Mouse (Mus musculus) limb, embryonic 12.5 days (tissue): ENCODE measurements around the gene Ubqln3. TPM values are rescaled to one million over a fixed set of nuclear protein-coding genes. Genes with fewer than 3 reads are reported as not detected.

Experiments
- ATAC-seq: fragments of 200-750 bp; cut with Nextera tagmentation; 2 replicates; pipeline ENCODE4 v1.8.0; 2017; ENCODE audit warnings: low read depth, moderate TSS enrichment; ENCODE audit not compliant: insufficient number of reproducible peaks, insufficient read depth, low FRiP score, low TSS enrichment
- H3K27ac ChIP-seq: fragments of 300-500 bp; sonication (generic); 2 replicates; pipeline ENCODE4 v1.5.1; 2016; ENCODE audit warnings: mild to moderate bottlenecking, moderate library complexity
- H3K27me3 ChIP-seq: fragments of 300-500 bp; sonication (generic); 2 replicates; pipeline ENCODE4 v1.6.1; 2016; ENCODE audit warnings: mild to moderate bottlenecking, moderate library complexity
- H3K36me3 ChIP-seq: fragments of 300-500 bp; sonication (generic); 2 replicates; pipeline ENCODE4 v1.6.1; 2016; ENCODE audit warnings: mild to moderate bottlenecking, moderate library complexity
- H3K4me1 ChIP-seq: fragments of 300-500 bp; sonication (generic); replicated peaks from 2 replicates; pipeline ENCODE4 v1.6.1; 2016
- H3K4me2 ChIP-seq: fragments of 300-500 bp; sonication (generic); 2 replicates; pipeline ENCODE4 v1.6.1; 2016; ENCODE audit warnings: mild to moderate bottlenecking, moderate library complexity
- H3K4me3 ChIP-seq: fragments of 300-500 bp; sonication (generic); replicated peaks from 2 replicates; pipeline ENCODE4 v1.5.1; 2016; ENCODE audit warnings: mild to moderate bottlenecking
- H3K9ac ChIP-seq: fragments of 300-500 bp; sonication (generic); replicated peaks from 2 replicates; pipeline ENCODE4 v1.6.1; 2016; ENCODE audit warnings: mild to moderate bottlenecking, moderate library complexity
- H3K9me3 ChIP-seq: fragments of 300-500 bp; sonication (generic); 2 replicates; pipeline ENCODE4 v1.6.1; 2016; ENCODE audit warnings: mild to moderate bottlenecking, moderate library complexity
- WGBS: fragments of 180-500 bp; shearing (Covaris S2); methylation state at CpG from one replicate; pipeline ENCODE4 v1.1.7; 2016; 5-methylcytosine and 5-hydroxymethylcytosine counted together
- polyA plus RNA-seq: library from polyadenylated mRNA; unstranded; fragments of >200 nt; fragmentation: Nextera tagmentation; extraction: Ambion mirVana; gene quantifications from 2 replicates; pipeline ENCODE4 v1.2.1, GENCODE M21; 2016

Ubqln3 gene
- not detected in 2 replicates for polyA plus RNA-seq

DNA sequence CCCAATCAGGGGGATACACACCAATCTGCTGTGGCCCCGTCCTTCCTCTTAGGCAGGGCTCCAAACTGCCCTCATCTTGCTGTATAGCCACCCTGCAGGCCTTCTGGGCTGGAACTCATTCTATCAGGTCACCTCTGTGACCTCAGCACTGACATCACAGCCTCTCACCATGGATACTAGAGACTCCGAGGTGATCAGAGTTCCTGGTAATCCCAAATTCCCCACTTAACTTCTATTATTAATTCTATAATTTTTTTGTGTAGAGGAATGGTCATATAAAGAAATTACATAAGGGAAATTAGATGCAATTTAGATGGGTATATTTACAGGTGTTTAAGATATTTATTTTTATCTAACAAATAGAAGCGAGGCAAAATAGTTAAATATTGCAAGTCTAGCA is at the start of gene Ubqln3:
Gene Ubqln3, minus strand, starts transcription at position 101 of the 400 bp plus-strand sequence.
- Histone ChIP-seq H3K4me3 (no peak within 1 kb of the TSS), H3K9me3 (peaks cover 6% of the 10 kb centered on the region; the same call in 1 of the 2 replicates), H3K36me3 (no peaks in the 10 kb centered on the region), H3K9ac (no peak within 1 kb of the TSS), H3K27ac (no peak within 1 kb of the TSS), H3K4me2 (no peak within 1 kb of the TSS), H3K4me1 (no peaks in the 10 kb centered on the region), H3K27me3 (no peaks in the 10 kb centered on the region)
- ATAC-seq = no peak
- 68% methylated on average over 3 of the region's 3 CpGs for WGBS

DNA sequence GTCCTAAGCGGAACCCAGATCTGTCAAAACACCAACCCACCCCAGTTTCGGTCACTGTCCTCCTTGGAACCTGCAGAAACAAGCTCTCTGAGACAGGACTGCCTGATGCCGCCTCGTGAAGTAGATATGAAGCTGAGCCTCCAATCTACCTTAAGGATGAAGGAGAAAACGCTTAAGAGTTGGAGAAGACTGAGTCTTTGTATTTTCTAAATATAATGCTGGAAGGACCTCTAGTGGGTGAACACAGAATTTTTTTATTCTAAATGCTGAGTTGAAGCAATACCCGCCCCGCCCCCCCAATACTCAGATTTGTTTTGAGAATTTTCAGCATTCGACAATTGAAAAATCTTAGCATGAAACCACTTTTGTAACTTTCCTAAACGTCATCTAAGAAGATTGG is 48.2 kb upstream of the Ubqln3 start:
- H3K4me1 ChIP-seq = no peaks in the 10 kb centered on the region
- 60% methylated on average over 9 of the region's 9 CpGs for WGBS
- H3K9ac ChIP-seq = no peak overlapping the region
- no peaks in the 10 kb centered on the region for H3K27me3 ChIP-seq
- no peak overlapping the region for H3K27ac ChIP-seq
- no peak for ATAC-seq
- H3K4me2 ChIP-seq = no peak overlapping the region
- H3K36me3 ChIP-seq = no peaks in the 10 kb centered on the region
- H3K9me3 ChIP-seq = no peaks in the 10 kb centered on the region
- no peak overlapping the region for H3K4me3 ChIP-seq

DNA sequence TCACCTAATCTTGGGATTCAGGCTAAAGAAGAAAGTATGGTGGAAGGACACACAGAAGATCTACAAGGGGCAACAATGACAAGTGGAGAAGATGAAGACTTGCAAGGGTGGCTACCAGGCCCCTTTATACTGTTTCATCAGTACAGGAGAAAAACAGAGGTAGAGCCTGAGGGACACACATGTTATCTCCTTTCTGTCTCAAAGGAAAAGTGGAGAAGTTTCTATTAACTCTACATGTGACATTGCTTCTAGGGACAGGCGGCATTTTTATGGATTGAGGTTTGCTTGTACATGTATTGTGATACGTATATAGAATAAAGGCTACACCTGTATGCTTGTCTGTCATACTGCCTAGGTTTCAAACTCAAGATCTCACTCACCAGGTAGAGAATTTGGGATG is 40.2 kb upstream of the Ubqln3 start, which contains the start of gene Olfr648:
Gene Olfr648, minus strand, starts transcription at position 101 of the 400 bp plus-strand sequence.
- ATAC-seq = no peak

DNA sequence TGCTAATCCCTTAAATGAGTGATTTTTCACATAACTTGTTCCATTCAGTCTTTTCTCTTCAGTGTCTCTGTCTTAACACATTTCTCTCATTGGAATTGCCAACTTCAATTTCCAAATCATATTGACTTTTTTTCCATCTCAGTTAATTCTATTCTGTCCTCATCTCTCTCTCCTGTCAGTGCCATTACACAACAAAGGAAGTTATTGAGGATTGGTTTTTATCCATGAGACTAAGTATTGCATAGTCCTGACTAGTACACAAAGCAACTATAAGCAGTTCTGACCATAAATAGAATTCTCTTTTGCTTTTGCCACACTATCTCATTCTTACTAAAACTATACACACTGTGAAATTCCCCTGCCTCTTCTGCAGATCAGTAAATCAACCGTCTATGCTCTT is 36.0 kb upstream of the Ubqln3 start:
- Histone ChIP-seq H3K9ac (no peak overlapping the region), H3K36me3 (no peaks in the 10 kb centered on the region), H3K9me3 (no peaks in the 10 kb centered on the region), H3K27me3 (no peaks in the 10 kb centered on the region), H3K4me2 (no peak overlapping the region), H3K4me1 (no peaks in the 10 kb centered on the region), H3K27ac (no peak overlapping the region), H3K4me3 (no peak overlapping the region)
- WGBS = 95% methylated on average over 1 of the region's 1 CpGs
- no peak for ATAC-seq

More for the DNA sequence above, 40.2 kb upstream of the Ubqln3 start, which contains the start of gene Olfr648:
- H3K27me3 ChIP-seq = no peaks in the 10 kb centered on the region
- no peaks in the 10 kb centered on the region for H3K9me3 ChIP-seq
- no peaks in the 10 kb centered on the region for H3K4me1 ChIP-seq
- 97% methylated on average over 2 of the region's 2 CpGs for WGBS
- no peak within 1 kb of the TSS for H3K4me3 ChIP-seq
- H3K4me2 ChIP-seq = no peak within 1 kb of the TSS
- H3K27ac ChIP-seq = no peak within 1 kb of the TSS
- H3K36me3 ChIP-seq = no peaks in the 10 kb centered on the region
- H3K9ac ChIP-seq = no peak within 1 kb of the TSS

- Histone ChIP-seq H3K4me3 (no peak overlapping the region), H3K4me1 (no peaks in the 10 kb centered on the region), H3K27ac (no peak overlapping the region), H3K27me3 (no peaks in the 10 kb centered on the region), H3K9ac (no peak overlapping the region), H3K4me2 (no peak overlapping the region), H3K9me3 (no peaks in the 10 kb centered on the region), H3K36me3 (no peaks in the 10 kb centered on the region)
- WGBS = 73% methylated on average over 5 of the region's 5 CpGs
- ATAC-seq = no peak
Observed at GRCm38 (mm10) chr7:104178422-104179054, 35.5 kb upstream of the Ubqln3 start.

DNA sequence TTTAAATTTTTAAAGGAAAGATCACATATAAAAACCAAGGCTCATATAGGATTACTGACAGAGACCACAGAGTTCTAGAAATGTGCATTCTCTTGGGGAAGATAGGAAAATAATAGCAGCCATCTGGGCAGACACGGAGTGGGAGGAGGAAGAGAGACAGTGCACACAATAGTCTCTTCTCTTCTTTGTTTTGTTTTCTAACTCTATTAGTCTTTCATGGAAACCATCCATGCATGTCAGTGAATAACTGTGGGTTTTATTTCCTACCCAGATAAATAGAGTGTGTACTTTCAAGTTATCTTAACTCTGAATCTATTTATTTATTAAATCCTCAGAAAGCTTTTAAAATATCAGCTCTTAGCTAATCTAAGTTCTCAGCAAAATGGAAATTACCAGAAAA is 32.0 kb upstream of the Ubqln3 start:
- no peak for ATAC-seq

DNA sequence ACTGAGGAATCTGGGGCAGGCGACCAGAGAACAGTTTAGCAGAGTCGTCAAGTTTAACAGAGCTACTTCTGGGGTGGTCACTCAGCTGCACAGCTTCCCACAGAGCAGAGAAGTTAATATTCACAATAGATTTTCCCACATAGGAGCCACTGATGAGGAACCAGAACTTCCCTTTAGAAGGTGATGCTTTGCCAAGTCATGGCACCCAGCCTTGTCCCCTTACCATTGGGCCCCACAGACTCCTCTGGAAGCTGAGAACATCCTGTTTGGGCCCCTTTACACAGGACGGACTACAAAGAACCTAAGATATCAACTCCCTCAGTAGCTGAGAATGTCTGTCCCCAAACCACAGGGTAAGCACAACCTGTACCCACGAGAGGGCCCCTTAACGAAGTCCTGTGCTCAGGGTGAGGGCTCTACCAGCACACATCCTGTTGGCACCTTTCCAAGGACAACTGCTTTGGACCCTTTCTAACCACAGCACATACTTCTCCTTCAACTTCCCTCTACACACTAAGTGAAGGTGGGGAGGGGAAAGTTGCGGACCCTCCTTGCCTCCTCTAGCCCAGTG is 26.6 kb upstream of the Ubqln3 start:
- WGBS = 69% methylated on average over 6 of the region's 6 CpGs
- no peak for ATAC-seq

More for the DNA sequence above, 32.0 kb upstream of the Ubqln3 start:
- no peaks in the 10 kb centered on the region for H3K27me3 ChIP-seq
- H3K27ac ChIP-seq = no peak overlapping the region
- no peaks in the 10 kb centered on the region for H3K4me1 ChIP-seq
- H3K4me3 ChIP-seq = no peak overlapping the region
- no peak overlapping the region for H3K9ac ChIP-seq
- H3K4me2 ChIP-seq = no peak overlapping the region
- 88% methylated on average over 1 of the region's 1 CpGs for WGBS
- H3K9me3 ChIP-seq = no peaks in the 10 kb centered on the region
- no peaks in the 10 kb centered on the region for H3K36me3 ChIP-seq

GRCm38 (mm10) chr7:104167105-104167504 is 24.0 kb upstream of the Ubqln3 start:
- no peak overlapping the region for H3K4me3 ChIP-seq
- WGBS = 80% methylated on average over 6 of the region's 6 CpGs

More for the DNA sequence above, 26.6 kb upstream of the Ubqln3 start:
- no peak overlapping the region for H3K4me3 ChIP-seq
- no peaks in the 10 kb centered on the region for H3K9me3 ChIP-seq
- no peak overlapping the region for H3K27ac ChIP-seq
- no peaks in the 10 kb centered on the region for H3K4me1 ChIP-seq
- H3K36me3 ChIP-seq = no peaks in the 10 kb centered on the region
- H3K9ac ChIP-seq = no peak overlapping the region
- no peaks in the 10 kb centered on the region for H3K27me3 ChIP-seq
- H3K4me2 ChIP-seq = no peak overlapping the region

DNA sequence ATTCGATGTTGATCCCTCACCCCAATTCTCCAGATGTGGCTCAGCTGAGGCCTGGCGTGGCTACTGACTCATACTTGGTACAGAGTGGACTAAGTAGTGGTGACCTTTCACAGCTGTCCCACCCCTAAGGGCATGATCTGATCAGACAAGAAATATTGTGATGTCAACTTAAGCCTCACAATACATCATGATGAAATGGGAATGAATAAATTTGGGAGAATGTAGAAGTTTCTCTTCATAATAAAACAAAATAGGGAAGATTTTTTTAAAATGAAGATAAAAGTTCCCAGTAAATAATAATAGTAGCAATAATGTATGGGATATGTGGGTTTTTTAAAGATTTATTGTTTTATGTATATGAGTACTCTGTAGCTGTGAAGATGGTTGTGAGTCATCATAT is 7.4 kb upstream of the Ubqln3 start, which contains the start of gene Ubqlnl:
Gene Ubqlnl, minus strand, starts transcription at position 101 of the 400 bp plus-strand sequence.
- Histone ChIP-seq H3K4me3 (no peak within 1 kb of the TSS), H3K36me3 (no peaks in the 10 kb centered on the region), H3K27ac (no peak within 1 kb of the TSS), H3K4me1 (no peaks in the 10 kb centered on the region), H3K27me3 (no peaks in the 10 kb centered on the region), H3K9ac (no peak within 1 kb of the TSS), H3K9me3 (0 out of 2 replicates have a peak, but pooled peaks cover 3% of the 10 kb centered on the region), H3K4me2 (no peak within 1 kb of the TSS)
- 83% methylated on average over 2 of the region's 2 CpGs for WGBS
- no peak for ATAC-seq

More at GRCm38 (mm10) chr7:104167105-104167504, 24.0 kb upstream of the Ubqln3 start:
- ATAC-seq = no peak
- H3K9ac ChIP-seq = no peak overlapping the region
- no peaks in the 10 kb centered on the region for H3K4me1 ChIP-seq
- H3K9me3 ChIP-seq = no peaks in the 10 kb centered on the region
- H3K27me3 ChIP-seq = no peaks in the 10 kb centered on the region
- no peak overlapping the region for H3K27ac ChIP-seq
- no peak overlapping the region for H3K4me2 ChIP-seq
- no peaks in the 10 kb centered on the region for H3K36me3 ChIP-seq

- Histone ChIP-seq H3K27ac (no peak within 1 kb of the TSS), H3K4me3 (no peak within 1 kb of the TSS), H3K9ac (no peak within 1 kb of the TSS), H3K4me1 (no peaks in the 10 kb centered on the region), H3K36me3 (no peaks in the 10 kb centered on the region), H3K4me2 (no peak within 1 kb of the TSS), H3K9me3 (no peaks in the 10 kb centered on the region), H3K27me3 (no peaks in the 10 kb centered on the region)
- WGBS = 83% methylated on average over 5 of the region's 5 CpGs
- ATAC-seq = no peak
Observed at GRCm38 (mm10) chr7:104137305-104137704, 5.8 kb downstream of the Ubqln3 start, which contains the start of gene Olfr643. TSS of gene Olfr643 (minus strand) at chr7:104137405.

DNA sequence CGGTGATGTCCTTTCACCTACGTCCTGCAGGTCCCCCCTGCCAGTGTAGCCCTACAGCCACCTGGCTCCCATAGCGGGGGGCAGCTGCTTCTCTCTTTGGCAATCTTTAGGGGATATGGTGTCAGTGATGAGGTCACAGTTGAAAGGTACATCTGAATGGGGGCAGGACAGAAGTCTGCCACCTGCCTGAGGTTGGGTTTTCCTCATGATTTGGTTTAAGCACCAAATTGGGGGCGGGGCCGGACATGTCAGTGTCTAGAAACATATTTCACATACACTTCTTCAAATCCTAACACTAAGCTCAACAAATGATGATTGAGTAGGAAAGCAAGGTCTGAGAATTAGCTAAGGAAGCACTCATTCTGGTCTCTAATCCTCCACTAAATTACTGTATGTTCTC is 13.4 kb downstream of the Ubqln3 start, which contains the start of gene Ubqln5:
Gene Ubqln5, minus strand, starts transcription at position 101 of the 400 bp plus-strand sequence.
- Histone ChIP-seq H3K4me1 (no peaks in the 10 kb centered on the region), H3K4me2 (no peak within 1 kb of the TSS), H3K4me3 (no peak within 1 kb of the TSS), H3K27me3 (no peaks in the 10 kb centered on the region), H3K9me3 (peaks cover 7% of the 10 kb centered on the region; the same call in 1 of the 2 replicates), H3K36me3 (no peaks in the 10 kb centered on the region), H3K27ac (no peak within 1 kb of the TSS), H3K9ac (no peak within 1 kb of the TSS)
- no peak for ATAC-seq
- 85% methylated on average over 5 of the region's 5 CpGs for WGBS

DNA sequence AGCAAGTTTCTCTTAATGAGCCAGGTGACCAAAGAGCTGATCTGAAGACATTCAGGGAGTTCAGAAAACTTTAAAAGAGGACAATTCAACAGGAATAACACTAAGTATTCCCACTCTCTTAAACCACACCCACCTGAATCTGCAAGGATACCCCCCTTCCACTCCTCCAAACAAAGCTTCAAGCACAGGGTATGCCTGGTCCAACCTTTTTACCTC is 38.4 kb downstream of the Ubqln3 start, which contains the start of gene Olfr646:
Gene Olfr646, plus strand, starts transcription at position 117 of the 216 bp plus-strand sequence.
- no peak for ATAC-seq
- Histone ChIP-seq H3K4me2 (no peak within 1 kb of the TSS), H3K36me3 (no peaks in the 10 kb centered on the region), H3K4me3 (no peak within 1 kb of the TSS), H3K27ac (no peak within 1 kb of the TSS), H3K4me1 (no peaks in the 10 kb centered on the region), H3K9ac (no peak within 1 kb of the TSS), H3K9me3 (no peaks in the 10 kb centered on the region), H3K27me3 (no peaks in the 10 kb centered on the region)
